Mouse (Mus musculus): ENCODE results near the gene Slc25a44.

- TF ChIP-seq CTCF (IDR thresholded peaks at IDR 0.05; ENCODE audit: low read depth) = peak; percentile 78
- no peak for TF ChIP-seq EP300 (optimal IDR thresholded peaks at IDR 0.05)
Observed at GRCm38 (mm10) chr3:88440500-88441381, 15.8 kb upstream of the Slc25a44 start.

Data from stomach, postnatal 0 days (tissue).